Mouse (Mus musculus) MEL (cell line): Measurements from ENCODE around the gene Lrrc59. TPM values are rescaled to one million over a fixed set of nuclear protein-coding genes. Genes with fewer than 3 reads are reported as not detected.

Experiments used
- DNase-seq: peaks from one replicate; pipeline ENCODE4 v3.0.0; 2011; ENCODE audit warnings: low read depth, low spot score
- H3K27ac ChIP-seq: 2 replicates; pipeline ENCODE4 v1.5.1; 2012; ENCODE audit warnings: low read depth, mild to moderate bottlenecking, control low read depth, low read length, moderate library complexity; ENCODE audit not compliant: control insufficient read depth
- H3K27me3 ChIP-seq, 2 experiments: fragments of 150-350 bp in 1 of 2; sonication (generic) in 1 of 2; 2 replicates each; pipeline ENCODE4 v1.6.1; 2012; ENCODE audit warnings: low read length in 2 of 2, mild to moderate bottlenecking in 2 of 2, improper control_type of control experiment in 1 of 2, moderate library complexity in 1 of 2; ENCODE audit not compliant: insufficient read depth in 2 of 2, control insufficient read depth in 1 of 2
- H3K36me3 ChIP-seq, 2 experiments: 2 replicates each; pipeline ENCODE4 v1.6.1; 2012 to 2014; ENCODE audit warnings: low read length in 2 of 2, improper control_type of control experiment in 1 of 2, inconsistent platforms in 1 of 2, mild to moderate bottlenecking in 1 of 2; ENCODE audit not compliant: insufficient read depth in 2 of 2, control insufficient read depth in 1 of 2
- H3K4me1 ChIP-seq, 2 experiments: fragments of 150-350 bp in 1 of 2; sonication (generic) in 1 of 2; 2 replicates each; pipeline ENCODE4 v1.6.1; 2012; ENCODE audit warnings: low read length in 2 of 2, improper control_type of control experiment in 1 of 2, mild to moderate bottlenecking in 1 of 2; ENCODE audit not compliant: insufficient read depth in 2 of 2, control insufficient read depth in 1 of 2
- H3K4me3 ChIP-seq, 2 experiments: fragments of 150-350 bp in 1 of 2; sonication (generic) in 1 of 2; 2 replicates each; pipeline ENCODE4 v1.5.1; 2012; ENCODE audit warnings: low read depth in 2 of 2, low read length in 2 of 2, mild to moderate bottlenecking in 2 of 2, moderate library complexity in 2 of 2, control low read depth in 1 of 2, improper control_type of control experiment in 1 of 2; ENCODE audit not compliant: control insufficient read depth in 1 of 2, insufficient read depth in 1 of 2
- H3K79me2 ChIP-seq: 2 replicates; pipeline ENCODE4 v1.6.1; 2012; ENCODE audit warnings: mild to moderate bottlenecking, low read length, moderate library complexity; ENCODE audit not compliant: control insufficient read depth, poor library complexity, insufficient read depth
- H3K9ac ChIP-seq: 2 replicates; pipeline ENCODE4 v1.6.1; 2012; ENCODE audit warnings: low read depth, mild to moderate bottlenecking, control low read depth, low read length, moderate library complexity; ENCODE audit not compliant: control insufficient read depth, poor library complexity, severe bottlenecking
- H3K9me3 ChIP-seq: fragments of 150-350 bp; sonication (generic); replicated peaks from 2 replicates; pipeline ENCODE4 v1.6.1; 2012; ENCODE audit warnings: mild to moderate bottlenecking, low read length, improper control_type of control experiment, moderate library complexity; ENCODE audit not compliant: insufficient read depth
- BHLHE40 ChIP-seq: IDR thresholded peaks from 2 replicates; pipeline ENCODE4 v1.6.1; 2012; ENCODE audit warnings: low read depth, mild to moderate bottlenecking, inconsistent platforms, low read length, improper control_type of control experiment, borderline replicate concordance
- CHD1 ChIP-seq: IDR thresholded peaks from 2 replicates; pipeline ENCODE4 v1.6.1; 2012; ENCODE audit warnings: low read depth, mild to moderate bottlenecking, inconsistent platforms, low read length, improper control_type of control experiment
- CHD2 ChIP-seq: IDR thresholded peaks from 2 replicates; pipeline ENCODE4 v1.6.1; 2011; ENCODE audit warnings: low read length, improper control_type of control experiment
- E2F4 ChIP-seq: IDR thresholded peaks from 2 replicates; pipeline ENCODE4 v1.6.1; 2011; ENCODE audit warnings: low read depth, low read length, improper control_type of control experiment, borderline replicate concordance
- ELF1 ChIP-seq: IDR thresholded peaks from 2 replicates; pipeline ENCODE4 v1.6.1; 2014; ENCODE audit warnings: low read depth, mild to moderate bottlenecking, inconsistent platforms, low read length, improper control_type of control experiment, moderate library complexity
- EP300 ChIP-seq, 2 experiments: IDR thresholded peaks; 2 replicates each; pipeline ENCODE4 v1.6.1; 2011; ENCODE audit warnings: improper control_type of control experiment in 2 of 2, low read length in 2 of 2, low read depth in 1 of 2, mild to moderate bottlenecking in 1 of 2
- ETS1 ChIP-seq: IDR thresholded peaks from 2 replicates; pipeline ENCODE4 v1.6.1; 2012; ENCODE audit warnings: low read depth, mild to moderate bottlenecking, inconsistent platforms, low read length, improper control_type of control experiment, moderate library complexity
- GABPA ChIP-seq: IDR thresholded peaks from 2 replicates; pipeline ENCODE4 v1.6.1; 2012; ENCODE audit warnings: low read depth, mild to moderate bottlenecking, inconsistent platforms, low read length, improper control_type of control experiment, moderate library complexity
- MAX ChIP-seq: IDR thresholded peaks from 2 replicates; pipeline ENCODE4 v1.6.1; 2011; ENCODE audit warnings: low read length, improper control_type of control experiment
- MAZ ChIP-seq: IDR thresholded peaks from 2 replicates; pipeline ENCODE4 v1.6.1; 2012; ENCODE audit warnings: low read depth, mild to moderate bottlenecking, inconsistent platforms, low read length, improper control_type of control experiment
- MXI1 ChIP-seq: IDR thresholded peaks from 2 replicates; pipeline ENCODE4 v1.6.1; 2011; ENCODE audit warnings: mild to moderate bottlenecking, low read depth, low read length, improper control_type of control experiment
- MYB ChIP-seq: IDR thresholded peaks from 2 replicates; pipeline ENCODE4 v1.6.1; 2011; ENCODE audit warnings: mild to moderate bottlenecking, low read depth, low read length, improper control_type of control experiment
- MYC ChIP-seq: IDR thresholded peaks from 2 replicates; pipeline ENCODE4 v1.6.1; 2011; ENCODE audit warnings: low read depth, mild to moderate bottlenecking, low read length, improper control_type of control experiment, moderate library complexity
- POLR2A ChIP-seq, 2 experiments: IDR thresholded peaks; 2 replicates each; pipeline ENCODE4 v1.6.1; 2011 to 2012; ENCODE audit warnings: low read length in 2 of 2, mild to moderate bottlenecking in 2 of 2, control low read depth in 1 of 2, improper control_type of control experiment in 1 of 2, low read depth in 1 of 2, moderate library complexity in 1 of 2; ENCODE audit not compliant: control insufficient read depth in 1 of 2, insufficient read depth in 1 of 2, poor library complexity in 1 of 2
- RCOR1 ChIP-seq: IDR thresholded peaks from 2 replicates; pipeline ENCODE4 v1.6.1; 2012; ENCODE audit warnings: low read depth, mild to moderate bottlenecking, inconsistent platforms, low read length, improper control_type of control experiment
- SIN3A ChIP-seq: IDR thresholded peaks from 2 replicates; pipeline ENCODE4 v1.6.1; 2012; ENCODE audit warnings: low read length, improper control_type of control experiment, inconsistent platforms
- TAL1 ChIP-seq: IDR thresholded peaks from 2 replicates; pipeline ENCODE4 v1.6.1; 2012; ENCODE audit warnings: mild to moderate bottlenecking, inconsistent platforms, low read length, moderate library complexity, mixed read lengths
- UBTF ChIP-seq: IDR thresholded peaks from 2 replicates; pipeline ENCODE4 v1.6.1; 2012; ENCODE audit warnings: low read depth, mild to moderate bottlenecking, inconsistent platforms, low read length, improper control_type of control experiment, moderate library complexity, borderline replicate concordance; ENCODE audit not compliant: insufficient read depth
- USF1 ChIP-seq: IDR thresholded peaks from 2 replicates; pipeline ENCODE4 v1.6.1; 2014; ENCODE audit warnings: low read depth, mild to moderate bottlenecking, inconsistent platforms, low read length, improper control_type of control experiment, moderate library complexity
- ZC3H11A ChIP-seq: IDR thresholded peaks from 2 replicates; pipeline ENCODE4 v1.6.1; 2012; ENCODE audit warnings: low read depth, mild to moderate bottlenecking, inconsistent platforms, low read length, improper control_type of control experiment
- polyA plus RNA-seq, 2 experiments: library from polyadenylated mRNA; stranded (reverse) in 1 of 2; unstranded in 1 of 2; fragments of >175 nt in 1 of 2; fragments of >200 nt in 1 of 2; gene quantifications; 2 replicates each; pipeline versions ENCODE4 v1.2.1 to v1.2.4; 2012; ENCODE audit warnings: low replicate concordance in 2 of 2, low read depth in 1 of 2; ENCODE audit not compliant: insufficient read length in 2 of 2, insufficient read depth in 1 of 2, missing spikeins in 1 of 2
- total RNA-seq: library from RNA; depleted of rRNA; stranded (reverse); fragments of 300-350 nt; gene quantifications from 2 replicates; pipeline ENCODE4 v1.2.3, GENCODE M21; 2012

Lrrc59 gene
- total and polyA plus RNA-seq, 3 experiments: 464 to 633 (median 486) TPM

DNA sequence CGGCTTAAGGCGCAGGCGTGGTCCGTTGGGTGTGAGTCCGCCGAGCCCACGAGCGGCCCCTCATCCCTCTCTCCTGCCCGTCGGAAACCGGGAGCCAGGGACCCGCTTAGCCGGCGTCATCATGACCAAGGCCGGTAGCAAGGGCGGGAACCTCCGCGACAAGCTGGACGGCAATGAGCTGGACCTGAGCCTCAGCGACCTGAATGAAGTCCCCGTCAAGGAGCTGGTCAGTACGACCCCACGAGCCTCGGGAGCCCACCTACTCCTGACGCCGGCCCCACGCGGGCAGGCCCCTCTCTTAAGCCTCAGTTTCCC lies 274 bp downstream of the Lrrc59 start:
- no peak for DNase-seq
- Histone ChIP-seq H3K36me3 (peaks cover 14 to 27% of the 10 kb centered on the region in 2 experiments), H3K9me3 (no peaks in the 10 kb centered on the region), H3K79me2 (peaks cover 32% of the 10 kb centered on the region), H3K27ac (peak overlapping the region; percentile 78)
- TF ChIP-seq TAL1 (no peak), POLR2A (IDR thresholded peaks at IDR 0.05; ENCODE audit: control insufficient read depth in 1 of 2, insufficient read depth in 1 of 2, low read depth in 1 of 2, low read length in 2 of 2, poor library complexity in 1 of 2) (0 out of 4 replicates have a peak, but pooled peaks of 1 of the 2 experiments have one; percentile 16), MYB (no peak), UBTF (no peak), EP300 (IDR thresholded peaks at IDR 0.05; ENCODE audit: low read depth in 1 of 2, low read length in 2 of 2) (no peak)
- TF ChIP-seq, all 39 proteins: peak for 1
- Histone ChIP-seq H3K27me3 (no peaks in the 10 kb centered on the region), H3K4me1 (peaks cover 4 to 8% of the 10 kb centered on the region in 2 experiments), H3K4me3 (peak overlapping the region; percentile 97 to 98), H3K9ac (peak overlapping the region; percentile 97)

- peak overlapping the region; percentile 97 for H3K9ac ChIP-seq
- peaks cover 32% of the 10 kb centered on the region for H3K79me2 ChIP-seq
- peak overlapping the region; percentile 78 for H3K27ac ChIP-seq
- TF ChIP-seq USF1 (peak; percentile 77), ZC3H11A (no peak), CHD1 (no peak), MXI1 (peak; percentile 98), UBTF (no peak), MAX (peak; percentile 92), MYB (no peak), ELF1 (no peak), MYC (peak; percentile 95), ETS1 (peak; percentile 26; the same call in 1 of the 2 replicates), RCOR1 (0 out of 2 replicates have a peak, but pooled peaks have one; percentile 23), BHLHE40 (peak; percentile 89; the same call in 1 of the 2 replicates), MAZ (0 out of 2 replicates have a peak, but pooled peaks have one; percentile 2), E2F4 (0 out of 2 replicates have a peak, but pooled peaks have one; percentile 1), GABPA (no peak), POLR2A (IDR thresholded peaks at IDR 0.05; ENCODE audit: control insufficient read depth in 1 of 2, insufficient read depth in 1 of 2, low read depth in 1 of 2, low read length in 2 of 2, poor library complexity in 1 of 2) (no peak; a peak in 1 of 4 replicates), EP300 (IDR thresholded peaks at IDR 0.05; ENCODE audit: low read depth in 1 of 2, low read length in 2 of 2) (no peak), CHD2 (no peak), SIN3A (peak; percentile 77)
- peak; percentile 77 for DNase-seq
- H3K4me1 ChIP-seq: peaks cover 4 to 8% of the 10 kb centered on the region in 2 experiments
- no peaks in the 10 kb centered on the region for H3K9me3 ChIP-seq
- peaks cover 14 to 31% of the 10 kb centered on the region in 2 experiments for H3K36me3 ChIP-seq
- H3K27me3 ChIP-seq: no peaks in the 10 kb centered on the region
- H3K4me3 ChIP-seq: peak overlapping the region; percentile 97 to 98
Measured at GRCm38 (mm10) chr11:94630199-94631011, 838 bp downstream of the Lrrc59 start.
